In genomic region chr1:12519601-12520000, GRCm38 (mm10) we compare ENCODE assay signal across 21 mouse cellular contexts.
DNase-seq lines count a peak whose midpoint lies in the region; ATAC-seq and TF ChIP-seq lines count a peak whose summit lies in the region.
"Had no signal": no experiment of that assay in that cellular context is flagged by ENCODE, and none has a peak within 500 bp of the region (broad histone marks: within the 10 kb centered on the region; RNA-seq: fewer than 3 reads in every experiment).

No protein-coding gene starts in this region.

- H3K4me3 ChIP-seq in left cerebral cortex, adult 2 months, result no peak overlapping the region
- no peak overlapping the region for H3K4me3 ChIP-seq in CH12.LX (replicated peaks in 1 of 3; ENCODE audit: low read depth in 2 of 3, low read length in 2 of 3, poor library complexity in 1 of 3)
- H3K4me3 ChIP-seq: embryonic facial prominence, embryonic 10.5 days; embryonic facial prominence, embryonic 12.5 days; forebrain, embryonic 13.5 days; forebrain, embryonic 15.5 days had no signal

- H3K27ac ChIP-seq in left cerebral cortex, adult 2 months, result no peak overlapping the region
- no peak overlapping the region for H3K27ac ChIP-seq in CH12.LX (ENCODE audit: insufficient read depth, low read depth)
- H3K27ac ChIP-seq: embryonic facial prominence, embryonic 10.5 days; embryonic facial prominence, embryonic 12.5 days; forebrain, embryonic 13.5 days; forebrain, embryonic 15.5 days had no signal

- no peak overlapping the region for H3K9ac ChIP-seq in CH12.LX (ENCODE audit: insufficient read depth, low read depth)
- H3K9ac ChIP-seq: embryonic facial prominence, embryonic 12.5 days; forebrain, embryonic 13.5 days; forebrain, embryonic 15.5 days; forebrain, postnatal 0 days had no signal

- no peak overlapping the region for H3K4me2 ChIP-seq in CH12.LX (ENCODE audit: insufficient read depth, low read depth, poor library complexity, severe bottlenecking)
- H3K4me2 ChIP-seq: embryonic facial prominence, embryonic 12.5 days; forebrain, embryonic 13.5 days; forebrain, embryonic 15.5 days had no signal

- no peaks in the 10 kb centered on the region for H3K9me3 ChIP-seq in CH12.LX (replicated peaks; ENCODE audit: low read length)
- H3K9me3 ChIP-seq: embryonic facial prominence, embryonic 10.5 days; embryonic facial prominence, embryonic 12.5 days; forebrain, embryonic 13.5 days; forebrain, embryonic 15.5 days; G1E had no signal

- no peaks in the 10 kb centered on the region for H3K36me3 ChIP-seq in CH12.LX (replicated peaks in 1 of 2; ENCODE audit: control insufficient read depth in 1 of 2, insufficient read depth in 1 of 2, low read length in 1 of 2)
- H3K36me3 ChIP-seq: embryonic facial prominence, embryonic 10.5 days; embryonic facial prominence, embryonic 12.5 days; forebrain, embryonic 15.5 days; G1E had no signal

- no peak for TF ChIP-seq RAD21 in CH12.LX (IDR thresholded peaks at IDR 0.05; ENCODE audit: low read depth, low read length)

- H3K27me3 ChIP-seq in CH12.LX (replicated peaks), result no peaks in the 10 kb centered on the region
- H3K27me3 ChIP-seq: embryonic facial prominence, embryonic 12.5 days; forebrain, embryonic 13.5 days; forebrain, embryonic 15.5 days; Patski had no signal

- TF ChIP-seq CTCF in left cerebral cortex, adult 2 months (IDR thresholded peaks at IDR 0.05), result no peak
- TF ChIP-seq CTCF in CH12.LX (conservative IDR thresholded peaks at IDR 0.05 in 1 of 2, IDR thresholded peaks at IDR 0.05 in 1 of 2; ENCODE audit: low read depth in 2 of 2, low read length in 2 of 2), result no peak

- dilution Hi-C loops in CH12.LX (cut with MboI; ENCODE audit: extremely low pct_ligation_motif_present, extremely low pct_unique_long_range_greater_than_20kb, low sequenced_read_pairs), result no loop called here

- TF ChIP-seq POLR2A in CH12.LX (IDR thresholded peaks at IDR 0.05; ENCODE audit: low read depth, low read length), result no peak

- TF ChIP-seq EP300 in CH12.LX (IDR thresholded peaks at IDR 0.05; ENCODE audit: low read length), result peak; percentile 34; the same call in 1 of the 2 replicates

- intact Hi-C loops in left cerebral cortex, postnatal 14 days (cut with DNase I), result no loop called here
- intact Hi-C loops in left cerebral cortex, adult 2 months (cut with DNase I), result no loop called here

- 0 out of 4 replicates have a peak, but pooled peaks cover 0 to 5% of the 10 kb centered on the region in 2 experiments for H3K4me1 ChIP-seq in CH12.LX (ENCODE audit: control insufficient read depth in 1 of 2, insufficient read depth in 2 of 2)
- H3K4me1 ChIP-seq: embryonic facial prominence, embryonic 10.5 days; embryonic facial prominence, embryonic 12.5 days; forebrain, embryonic 13.5 days; forebrain, embryonic 15.5 days had no signal

- peak; percentile 6 to 33 for DNase-seq in left cerebral cortex, postnatal 14 days (ENCODE audit: low spot score in 2 of 2)
- DNase-seq in left cerebral cortex, adult 2 months (ENCODE audit: extremely low spot score in 1 of 2, low spot score in 2 of 2), result no peak
- DNase-seq in CH12.LX (ENCODE audit: extremely low read depth), result peak; percentile 31
- DNase-seq in brain, adult 2 months (ENCODE audit: low read depth, low spot score), result peak; percentile 46
- no peak for DNase-seq in gastrocnemius, postnatal 25 days
- DNase-seq: adrenal gland, adult 8-10 months; adrenal gland, postnatal 25 days; cerebellum, adult 11-12 months; cerebellum, adult 2 months; cerebellum, adult 9-10 months; cerebellum, postnatal 10 days; cerebellum, postnatal 25 days; forebrain, postnatal 0 days had no signal

- H3K79me2 ChIP-seq in CH12.LX (replicated peaks; ENCODE audit: control insufficient read depth, extremely low read depth, insufficient read depth, poor library complexity, severe bottlenecking), result no peaks in the 10 kb centered on the region

- ATAC-seq in megakaryocyte-erythroid progenitor cell, adult 5-6 weeks (replicated peaks; ENCODE audit: low FRiP score, low TSS enrichment, poor library complexity, severe bottlenecking), result no peak
- ATAC-seq: activated CD4-positive, CD25-positive, alpha-beta regulatory T cell, adult 4 months; forebrain, embryonic 13.5 days; forebrain, embryonic 15.5 days; forebrain, postnatal 0 days; Patski had no signal

- in situ Hi-C loops in CH12.LX (cut with MboI; ENCODE audit: low pct_ligation_motif_present, low pct_unique_long_range_greater_than_20kb, low sequenced_read_pairs), result no loop called here

TF ChIP-seq in CH12.LX, 34 proteins besides CTCF, POLR2A, EP300 and RAD21:
- TF ChIP-seq TBP (conservative IDR thresholded peaks at IDR 0.05; ENCODE audit: low read depth, low read length) (no peak), SMC3 (IDR thresholded peaks at IDR 0.05; ENCODE audit: low read depth, low read length) (no peak), USF1 (IDR thresholded peaks at IDR 0.05; ENCODE audit: low read depth, low read length) (no peak), POLR2AphosphoS2 (IDR thresholded peaks at IDR 0.05; ENCODE audit: low read depth, low read length) (no peak), CHD1 (IDR thresholded peaks at IDR 0.05; ENCODE audit: low read depth, low read length) (no peak), MEF2A (IDR thresholded peaks at IDR 0.05; ENCODE audit: borderline replicate concordance, low read depth, low read length) (no peak), MYC (IDR thresholded peaks at IDR 0.05; ENCODE audit: low read depth, low read length) (no peak), SIN3A (IDR thresholded peaks at IDR 0.05; ENCODE audit: low read length) (no peak), BHLHE40 (IDR thresholded peaks at IDR 0.05; ENCODE audit: low read depth, low read length) (no peak), JUND (conservative IDR thresholded peaks at IDR 0.05; ENCODE audit: low read depth, low read length) (no peak), NRF1 (IDR thresholded peaks at IDR 0.05; ENCODE audit: low read depth, low read length) (no peak), USF2 (conservative IDR thresholded peaks at IDR 0.05; ENCODE audit: low read depth, low read length) (no peak), PAX5 (IDR thresholded peaks at IDR 0.05; ENCODE audit: low read length) (no peak), KAT2A (IDR thresholded peaks at IDR 0.05; ENCODE audit: insufficient replicate concordance, low read length) (no peak)

Comparison
In these comparisons a context has a peak if more than half of its experiments do, and no peak if none do; other contexts are left out.
1. DNase-seq: peak in left cerebral cortex, postnatal 14 days (2 of 2), CH12.LX (single experiment) and brain, adult 2 months (single experiment); none in left cerebral cortex, adult 2 months (0 of 2) and gastrocnemius, postnatal 25 days (single experiment).